ENCODE assay signal across 8 mouse cellular contexts in genomic region chrX:99198961-99199631, GRCm38 (mm10).
DNase-seq lines count a peak whose midpoint lies in the region; ATAC-seq and TF ChIP-seq lines count a peak whose summit lies in the region.

No protein-coding gene starts in this region.

- peak overlapping the region; percentile 47 for H3K9ac ChIP-seq in forebrain, postnatal 0 days
- 0 out of 2 replicates have a peak overlapping the region, but pooled peaks have one; percentile 16 for H3K9ac ChIP-seq in liver, postnatal 0 days (replicated peaks)
- peak overlapping the region; percentile 61 for H3K9ac ChIP-seq in neural tube, embryonic 13.5 days

- peak overlapping the region; percentile 7; the same call in 1 of the 2 replicates for H3K4me3 ChIP-seq in forebrain, postnatal 0 days (ENCODE audit: low read depth, low read length)
- peak overlapping the region; percentile 25; the same call in 1 of the 2 replicates for H3K4me3 ChIP-seq in liver, postnatal 0 days (ENCODE audit: low read depth, low read length)
- H3K4me3 ChIP-seq in neural tube, embryonic 13.5 days: 0 out of 2 replicates have a peak overlapping the region, but pooled peaks have one; percentile 10

- no peaks in the 10 kb centered on the region for H3K36me3 ChIP-seq in forebrain, postnatal 0 days (ENCODE audit: insufficient read depth)
- H3K36me3 ChIP-seq in liver, postnatal 0 days (replicated peaks; ENCODE audit: insufficient read depth, low read length): no peaks in the 10 kb centered on the region
- no peaks in the 10 kb centered on the region for H3K36me3 ChIP-seq in neural tube, embryonic 13.5 days

- CTCF ChIA-PET in Patski (lab: Charles Lee): no interaction called here

- peak; percentile 38 for DNase-seq in Patski (ENCODE audit: low read depth, low spot score)
- DNase-seq in forebrain, postnatal 0 days: peak; percentile 84
- DNase-seq in heart, postnatal 36 days: peak; percentile 67 to 71
- DNase-seq in layer of hippocampus, adult 18-20 months (ENCODE audit: low spot score in 2 of 2): peak; percentile 31 to 40
- DNase-seq in liver, postnatal 0 days: peak; percentile 33

- H3K27ac ChIP-seq in forebrain, postnatal 0 days (ENCODE audit: low read depth, low read length): peak overlapping the region; percentile 81
- H3K27ac ChIP-seq in liver, postnatal 0 days (ENCODE audit: low read depth): peak overlapping the region; percentile 39; the same call in 1 of the 2 replicates
- H3K27ac ChIP-seq in neural tube, embryonic 13.5 days (replicated peaks): peak overlapping the region; percentile 93

- 35% methylated on average over 29 of the region's 29 CpGs for WGBS in forebrain, postnatal 0 days
- WGBS in liver, postnatal 0 days (ENCODE audit: insufficient replicate concordance): 26% methylated on average over 28 of the region's 29 CpGs
- 25% methylated on average over 24 of the region's 29 CpGs for WGBS in neural tube, embryonic 13.5 days

- POLR2A ChIA-PET in Patski (lab: Charles Lee): no interaction called here

- no peak for TF ChIP-seq EP300 in liver, postnatal 0 days (IDR thresholded peaks at IDR 0.05; ENCODE audit: low read depth)

- no peaks in the 10 kb centered on the region for H3K9me3 ChIP-seq in forebrain, postnatal 0 days (ENCODE audit: low read length)
- no peaks in the 10 kb centered on the region for H3K9me3 ChIP-seq in liver, postnatal 0 days (ENCODE audit: low read length)
- H3K9me3 ChIP-seq in neural tube, embryonic 13.5 days: no peaks in the 10 kb centered on the region

- intact Hi-C loops in heart, postnatal 36 days (cut with DNase I): loop anchor here (1.0 to 5.0 kb wide), 2 partner anchors 63 to 88 kb away; partner anchors contain the start of gene Efnb1

- no peaks in the 10 kb centered on the region for H3K4me1 ChIP-seq in forebrain, postnatal 0 days (ENCODE audit: insufficient read depth)
- no peaks in the 10 kb centered on the region for H3K4me1 ChIP-seq in liver, postnatal 0 days (ENCODE audit: insufficient read depth)
- H3K4me1 ChIP-seq in neural tube, embryonic 13.5 days (replicated peaks): peaks cover 30% of the 10 kb centered on the region

- peaks cover 3% of the 10 kb centered on the region for H3K27me3 ChIP-seq in Patski
- H3K27me3 ChIP-seq in forebrain, postnatal 0 days (ENCODE audit: insufficient read depth, low read length): no peaks in the 10 kb centered on the region
- peaks cover 8% of the 10 kb centered on the region; the same call in 1 of the 2 replicates for H3K27me3 ChIP-seq in liver, postnatal 0 days (ENCODE audit: insufficient read depth, low read length)
- peaks cover 19% of the 10 kb centered on the region for H3K27me3 ChIP-seq in neural tube, embryonic 13.5 days

- no peak for TF ChIP-seq CTCF in Patski (IDR thresholded peaks at IDR 0.05)
- TF ChIP-seq CTCF in forebrain, postnatal 0 days (IDR thresholded peaks at IDR 0.05; ENCODE audit: low read depth): no peak
- no peak for TF ChIP-seq CTCF in liver, postnatal 0 days (IDR thresholded peaks at IDR 0.05; ENCODE audit: low read depth)

- H3K4me2 ChIP-seq in forebrain, postnatal 0 days (ENCODE audit: low read depth): peak overlapping the region; percentile 44
- peak overlapping the region; percentile 67 for H3K4me2 ChIP-seq in liver, postnatal 0 days (ENCODE audit: low read depth, low read length)
- peak overlapping the region; percentile 48 for H3K4me2 ChIP-seq in neural tube, embryonic 13.5 days

- in situ Hi-C loops in Patski (cut with MboI; ENCODE audit: low pct_unique_long_range_greater_than_20kb): loop anchor here (5.0 kb wide), 1 partner anchor 62 kb away; the partner anchor contains the start of gene Efnb1

- peak; percentile 64 for ATAC-seq in Patski
- ATAC-seq in cerebellum, adult (ENCODE audit: insufficient number of reproducible peaks, low FRiP score, low TSS enrichment): peak; percentile 74
- peak; percentile 91 for ATAC-seq in forebrain, postnatal 0 days
- peak; percentile 75 for ATAC-seq in liver, postnatal 0 days
- peak; percentile 89 for ATAC-seq in neural tube, embryonic 13.5 days (ENCODE audit: low read depth)
- no peak for ATAC-seq in erythroid progenitor cell, adult 5-6 weeks (replicated peaks; ENCODE audit: low FRiP score, poor library complexity, severe bottlenecking)

Comparison
In these comparisons a context has a peak if more than half of its experiments do, and no peak if none do; other contexts are left out.
1. DNase-seq: peak in every context shown above with its lines; median percentile 84 in forebrain, postnatal 0 days; 69 in heart, postnatal 36 days; 38 in Patski; 36 in layer of hippocampus, adult 18-20 months; 33 in liver, postnatal 0 days.
2. H3K27ac ChIP-seq: peak in every context shown above with its lines; median percentile 93 in neural tube, embryonic 13.5 days; 81 in forebrain, postnatal 0 days; 39 in liver, postnatal 0 days.